In the genomic region with DNA sequence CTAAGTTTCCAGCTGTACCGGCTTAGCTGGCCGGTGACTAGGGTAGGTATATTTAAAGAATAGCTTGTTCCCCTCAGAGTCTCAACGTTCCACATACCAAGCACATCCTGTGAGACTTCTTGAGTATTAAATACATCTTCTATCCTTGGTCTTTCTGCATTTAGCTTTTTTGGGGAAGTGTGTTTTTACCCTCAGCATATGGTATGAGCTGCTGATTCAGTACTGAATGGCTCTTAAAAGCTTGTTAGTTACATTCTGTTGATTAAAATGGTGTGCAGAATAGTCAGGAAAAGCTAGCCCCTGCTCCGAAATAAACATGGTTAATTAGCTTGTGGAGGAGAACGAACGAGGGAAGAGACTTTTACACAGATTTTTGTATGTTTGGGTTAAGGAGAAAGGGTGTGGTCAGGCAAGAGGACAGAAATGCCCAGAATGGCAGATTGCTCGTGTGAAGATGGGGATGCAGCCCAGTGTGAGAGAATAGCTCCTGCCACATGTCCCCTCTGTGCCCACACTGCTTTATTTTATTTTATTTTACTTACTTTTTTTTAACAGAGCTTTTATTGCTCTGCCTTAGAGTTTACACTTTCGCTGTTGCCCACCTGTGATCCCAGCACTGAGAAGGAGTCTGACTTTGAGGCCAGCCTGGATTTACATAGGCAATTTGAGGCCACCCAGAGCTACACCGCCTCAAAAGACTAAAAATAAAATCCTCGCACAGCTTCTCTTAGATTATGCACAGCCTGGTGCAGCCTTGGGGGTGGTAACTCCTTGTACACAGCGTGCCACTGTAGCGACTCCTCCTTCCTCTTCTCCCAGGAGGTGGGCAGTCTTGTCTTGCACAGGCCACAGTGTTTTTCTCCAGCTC, we compare ENCODE assay signal across 29 mouse cellular contexts. TPM values are rescaled to one million over a fixed set of nuclear protein-coding genes. Genes with fewer than 3 reads are reported as not detected.
DNase-seq lines count a peak whose midpoint lies in the region; ATAC-seq and TF ChIP-seq lines count a peak whose summit lies in the region.
"Had no signal": no experiment of that assay in that cellular context is flagged by ENCODE, and none has a peak within 500 bp of the region (broad histone marks: within the 10 kb centered on the region; RNA-seq: fewer than 3 reads in every experiment).

No protein-coding gene starts in this region.

- intact Hi-C loops in left cerebral cortex, postnatal 4 days (cut with DNase I) = no loop called here

- no peak overlapping the region for H3K27ac ChIP-seq in forebrain, postnatal 0 days (ENCODE audit: low read depth, low read length)
- no peak overlapping the region for H3K27ac ChIP-seq in forebrain, embryonic 14.5 days (ENCODE audit: low read depth, low read length)
- H3K27ac ChIP-seq: embryonic facial prominence, embryonic 15.5 days; heart, embryonic 13.5 days; hindbrain, embryonic 13.5 days; kidney, postnatal 0 days; limb, embryonic 12.5 days; macrophage; neural tube, embryonic 13.5 days; stomach, embryonic 15.5 days had no signal

- no peak for TF ChIP-seq CTCF in forebrain, postnatal 0 days (IDR thresholded peaks at IDR 0.05; ENCODE audit: low read depth)

- no peaks in the 10 kb centered on the region for H3K4me1 ChIP-seq in forebrain, postnatal 0 days (ENCODE audit: insufficient read depth)
- H3K4me1 ChIP-seq in forebrain, embryonic 14.5 days (ENCODE audit: control insufficient read depth, insufficient read depth, low read length) = no peaks in the 10 kb centered on the region
- H3K4me1 ChIP-seq: embryonic facial prominence, embryonic 15.5 days; heart, embryonic 13.5 days; hindbrain, embryonic 13.5 days; limb, embryonic 12.5 days; neural tube, embryonic 13.5 days; stomach, embryonic 15.5 days had no signal

- no peak overlapping the region for H3K4me3 ChIP-seq in forebrain, postnatal 0 days (ENCODE audit: low read depth, low read length)
- H3K4me3 ChIP-seq in forebrain, embryonic 14.5 days (ENCODE audit: low read depth, low read length) = no peak overlapping the region
- H3K4me3 ChIP-seq: embryonic facial prominence, embryonic 15.5 days; heart, embryonic 13.5 days; hindbrain, embryonic 13.5 days; limb, embryonic 12.5 days; myocyte; neural tube, embryonic 13.5 days; stomach, embryonic 15.5 days had no signal

- 78% methylated on average over 12 of the region's 12 CpGs for WGBS in forebrain, postnatal 0 days
- WGBS in forebrain, embryonic 14.5 days = 91% methylated on average over 12 of the region's 12 CpGs

- no peaks in the 10 kb centered on the region for H3K27me3 ChIP-seq in forebrain, postnatal 0 days (ENCODE audit: insufficient read depth, low read length)
- H3K27me3 ChIP-seq in forebrain, embryonic 14.5 days (replicated peaks; ENCODE audit: control insufficient read depth, insufficient read depth, low read length) = no peaks in the 10 kb centered on the region
- H3K27me3 ChIP-seq: embryonic facial prominence, embryonic 15.5 days; heart, embryonic 13.5 days; hindbrain, embryonic 13.5 days; limb, embryonic 12.5 days; neural tube, embryonic 13.5 days; stomach, embryonic 15.5 days had no signal

- no peak overlapping the region for H3K9ac ChIP-seq in forebrain, postnatal 0 days
- H3K9ac ChIP-seq in forebrain, embryonic 14.5 days (ENCODE audit: low read length) = no peak overlapping the region
- H3K9ac ChIP-seq: embryonic facial prominence, embryonic 15.5 days; heart, embryonic 13.5 days; hindbrain, embryonic 13.5 days; limb, embryonic 12.5 days; liver, postnatal 0 days; neural tube, embryonic 13.5 days; stomach, embryonic 15.5 days had no signal

- H3K4me2 ChIP-seq in forebrain, postnatal 0 days (ENCODE audit: low read depth) = no peak overlapping the region
- H3K4me2 ChIP-seq in forebrain, embryonic 14.5 days (ENCODE audit: low read length) = no peak overlapping the region
- H3K4me2 ChIP-seq: embryonic facial prominence, embryonic 15.5 days; heart, embryonic 13.5 days; hindbrain, embryonic 13.5 days; limb, embryonic 12.5 days; liver, embryonic 11.5 days; neural tube, embryonic 13.5 days; stomach, embryonic 15.5 days had no signal

- H3K36me3 ChIP-seq in forebrain, postnatal 0 days (ENCODE audit: insufficient read depth) = peaks cover 25% of the 10 kb centered on the region
- peaks cover 41% of the 10 kb centered on the region for H3K36me3 ChIP-seq in forebrain, embryonic 14.5 days (ENCODE audit: control insufficient read depth, insufficient read depth, low read length)

- peak; percentile 39 for DNase-seq in forebrain, postnatal 0 days
- DNase-seq in forebrain, embryonic 14.5 days (ENCODE audit: low spot score) = no peak
- peak; percentile 46 for DNase-seq in left cerebral cortex, adult 11 months (ENCODE audit: low spot score)
- DNase-seq in left cerebral cortex, postnatal 4 days = no peak
- peak; percentile 55 to 65 for DNase-seq in right cerebral cortex, postnatal 10 days (ENCODE audit: low spot score in 2 of 2)
- DNase-seq in thymus, postnatal 14 days = no peak
- no peak for DNase-seq in gastrocnemius, postnatal 4 days (ENCODE audit: low spot score in 2 of 2)
- DNase-seq: adrenal gland, postnatal 10 days; cerebellum, adult 9-10 months; gastrocnemius, postnatal 14 days; heart, adult 18-20 months; heart, postnatal 14 days; kidney, adult 18-20 months; liver, postnatal 0 days; thymus, adult 18-20 months; thymus, postnatal 4 days had no signal

- peak; percentile 50 for ATAC-seq in forebrain, postnatal 0 days
- no peak for ATAC-seq in forebrain, embryonic 14.5 days
- ATAC-seq: inflammation-experienced regulatory T-cells, adult 6 months; liver, postnatal 0 days; lung, postnatal 0 days; midbrain, embryonic 16.5 days had no signal

- H3K9me3 ChIP-seq in forebrain, postnatal 0 days (ENCODE audit: low read length) = no peaks in the 10 kb centered on the region
- H3K9me3 ChIP-seq in forebrain, embryonic 14.5 days (replicated peaks; ENCODE audit: control insufficient read depth, low read length) = no peaks in the 10 kb centered on the region
- H3K9me3 ChIP-seq: embryonic facial prominence, embryonic 15.5 days; stomach, embryonic 15.5 days had no signal

RNA-seq across cellular contexts. Expression of a gene that starts 54.6 kb away (rescaled TPM):
- total RNA-seq in forebrain, postnatal 0 days (2014; rRNA removed) = 31.1 and 33.5 TPM in 2 replicates
- 36.0 and 41.5 TPM in 2 replicates for polyA plus RNA-seq in forebrain, postnatal 0 days (2015; fragmentation: Nextera tagmentation; extraction: Ambion mirVana)
- polyA plus RNA-seq in forebrain, embryonic 14.5 days (2014; fragmentation: Nextera tagmentation; extraction: Ambion mirVana) = 52.3 and 54.2 TPM in 2 replicates
- 10 to 100 TPM; 29.0 to 34.9 TPM for total RNA-seq in left cerebral cortex, postnatal 4 days (2021)
- total RNA-seq in gastrocnemius, postnatal 4 days (2021) = 10 to 100 TPM; 17.9 to 21.5 TPM

Comparison
In these comparisons a context has a peak if more than half of its experiments do, and no peak if none do; other contexts are left out.
1. DNase-seq: peak in forebrain, postnatal 0 days (single experiment), left cerebral cortex, adult 11 months (single experiment) and right cerebral cortex, postnatal 10 days (2 of 2); none in forebrain, embryonic 14.5 days (single experiment), left cerebral cortex, postnatal 4 days (single experiment), thymus, postnatal 14 days (single experiment) and gastrocnemius, postnatal 4 days (0 of 2).